Mouse (Mus musculus) testis, postnatal 10 days (tissue): ENCODE results near the gene Slc22a12.

ENCODE experiments used
- DNase-seq: peaks from one replicate; pipeline ENCODE4 v3.0.0; 2021; ENCODE audit warnings: low spot score

Gene Slc22a12

DNA sequence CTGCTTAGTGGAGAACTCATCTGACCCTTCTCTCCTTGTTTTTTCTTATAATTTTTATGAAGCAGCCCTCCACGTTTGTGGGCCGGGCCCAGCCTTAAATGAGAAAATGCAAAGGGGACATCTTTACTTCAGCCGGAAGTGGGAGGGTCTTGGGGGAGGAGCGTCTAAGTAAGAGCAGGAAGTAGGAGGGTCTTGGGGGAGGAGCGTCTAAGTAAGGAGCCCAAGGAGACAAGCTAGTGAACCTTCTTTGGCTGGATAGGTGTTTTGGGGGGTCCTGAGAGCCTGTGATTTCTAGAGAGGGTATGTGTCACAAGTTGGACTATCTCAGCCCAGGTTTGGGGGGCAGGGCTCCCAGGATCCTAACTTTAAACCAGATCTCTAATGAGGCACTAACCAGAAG lies 27.4 kb downstream of the Slc22a12 start:
- DNase-seq, result no peak

DNA sequence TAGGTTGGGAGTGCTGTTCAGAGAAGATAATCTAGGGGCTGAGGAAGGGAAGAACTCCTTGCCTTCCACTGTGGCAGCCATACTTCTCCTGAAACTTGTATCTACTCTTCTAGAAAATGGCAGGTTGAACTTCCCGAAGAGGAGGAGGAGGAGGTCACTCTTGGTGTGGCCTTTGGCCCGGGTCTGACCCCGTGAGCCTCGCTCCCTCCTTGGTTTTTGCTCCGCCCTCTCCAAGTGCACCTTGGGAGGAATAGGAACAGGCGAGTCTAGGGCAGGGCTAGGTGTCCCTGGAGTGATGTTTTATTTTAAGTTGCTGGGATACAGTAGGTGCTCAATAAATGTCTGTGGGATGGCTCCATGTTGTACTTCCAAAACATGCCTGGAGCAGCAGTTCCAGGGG lies 27.9 kb downstream of the Slc22a12 start:
- DNase-seq, result no peak

DNA sequence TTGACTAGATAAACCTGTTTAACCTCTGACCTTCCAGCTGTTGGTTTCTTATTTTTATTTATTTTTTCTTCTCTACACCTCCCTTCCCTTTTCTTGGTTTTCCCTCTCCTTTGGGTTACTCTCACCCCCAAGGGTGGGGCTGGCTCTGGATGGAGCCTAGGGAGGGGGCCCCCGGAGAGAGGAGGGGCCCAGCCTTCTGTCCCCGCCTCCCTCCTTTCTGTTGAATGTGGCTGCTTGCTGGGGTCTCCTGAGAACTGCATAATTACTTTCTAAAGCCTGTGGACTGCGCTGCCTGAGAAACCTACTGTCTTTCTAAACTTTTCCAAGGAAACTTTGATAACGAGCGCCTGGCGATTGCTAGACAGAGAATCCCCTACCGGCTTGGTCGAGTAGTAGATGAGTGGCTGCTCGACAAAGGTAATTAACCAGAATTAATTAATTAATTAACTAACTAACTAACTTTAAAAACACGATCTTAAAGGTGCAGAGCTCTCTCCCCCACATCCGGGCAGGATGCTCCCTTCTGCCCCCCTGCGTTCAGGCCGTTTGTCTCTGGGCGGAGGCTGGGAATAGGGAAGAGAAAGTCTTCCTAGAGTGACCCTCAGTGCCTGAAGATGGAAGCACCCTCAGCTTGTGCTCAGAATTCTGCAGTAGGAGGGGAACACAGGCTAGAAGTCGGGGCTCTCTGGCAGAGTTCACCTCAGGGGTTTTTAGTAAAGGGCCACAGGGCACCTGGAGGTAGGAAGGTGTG lies 29.3 kb downstream of the Slc22a12 start:
- no peak for DNase-seq

DNA sequence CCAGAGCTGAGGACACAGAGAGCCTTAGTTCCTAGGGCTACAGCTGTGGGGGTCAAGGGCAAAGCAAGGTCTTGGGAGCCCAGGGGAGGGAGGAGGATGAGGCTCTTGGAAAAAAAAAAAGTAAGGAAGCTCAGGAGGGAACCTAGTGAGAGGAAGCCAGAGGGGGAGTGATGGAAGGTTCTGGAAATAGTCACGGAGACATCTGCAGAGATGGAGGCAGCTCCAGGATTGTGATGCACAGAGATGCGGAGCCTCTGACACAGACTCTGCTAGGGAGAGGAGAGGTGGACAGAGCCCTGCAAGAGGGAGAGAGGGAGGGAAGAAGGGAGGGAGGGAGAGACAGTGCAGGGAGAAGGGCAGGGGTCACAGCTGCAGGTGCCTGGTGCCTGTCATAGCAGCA lies 32.3 kb downstream of the Slc22a12 start:
- no peak for DNase-seq

DNA sequence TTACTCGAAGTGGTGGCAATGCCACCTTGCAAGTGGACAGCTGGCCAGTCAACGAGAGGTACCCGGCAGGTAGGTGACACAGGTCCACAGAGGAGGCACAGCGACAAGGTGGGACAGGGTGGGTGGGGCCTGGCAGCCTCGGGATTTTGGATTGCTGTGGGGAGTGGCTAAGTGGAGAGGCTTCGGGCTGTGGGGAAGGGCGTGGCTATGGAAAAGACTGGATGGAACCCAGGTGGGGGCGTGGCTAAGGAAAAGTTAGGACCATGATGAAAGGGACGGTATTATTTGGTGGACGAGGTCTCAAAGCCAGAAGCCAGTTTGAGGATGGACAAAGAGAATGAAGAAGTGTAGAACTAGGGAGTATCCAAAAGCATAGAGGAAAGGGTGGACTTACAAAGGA lies 33.0 kb downstream of the Slc22a12 start:
- no peak for DNase-seq

DNA sequence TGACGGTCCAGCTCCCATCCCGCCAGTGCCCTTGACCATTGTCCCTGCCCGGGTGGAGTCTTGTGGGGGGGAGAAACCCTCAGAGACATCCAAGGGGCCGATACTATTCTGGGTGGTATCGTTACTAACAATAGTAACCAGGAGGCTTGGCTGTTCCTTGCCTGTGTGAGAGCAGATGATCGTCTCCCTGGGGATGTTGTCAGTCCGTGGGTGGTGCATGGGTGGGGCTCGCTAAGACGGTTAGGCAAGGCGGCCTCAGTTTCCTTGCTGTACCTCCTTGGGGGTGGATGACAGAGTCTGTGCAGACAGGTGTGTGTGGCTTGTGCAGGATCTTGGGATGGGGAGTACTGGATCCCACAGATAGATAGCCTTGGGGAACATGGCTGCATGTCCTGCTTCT lies 35.4 kb downstream of the Slc22a12 start:
- no peak for DNase-seq

DNA sequence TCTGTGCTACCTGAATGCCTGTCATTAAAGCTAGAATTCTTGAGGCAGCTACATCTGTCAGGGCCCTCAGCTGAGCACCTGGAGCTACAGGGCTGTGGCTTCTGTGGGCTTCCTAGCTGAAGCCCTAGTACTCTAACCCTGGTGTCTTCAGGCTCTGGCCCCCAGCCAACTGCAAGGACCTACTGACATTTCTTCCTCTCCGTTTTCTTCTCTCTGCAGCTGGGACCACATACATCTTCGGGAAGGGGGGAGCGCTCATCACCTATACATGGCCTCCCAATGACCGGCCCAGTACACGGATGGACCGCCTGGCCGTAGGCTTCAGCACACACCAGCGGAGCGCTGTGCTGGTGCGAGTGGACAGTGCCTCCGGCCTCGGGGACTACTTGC lies 38.2 kb downstream of the Slc22a12 start:
- no peak for DNase-seq

DNA sequence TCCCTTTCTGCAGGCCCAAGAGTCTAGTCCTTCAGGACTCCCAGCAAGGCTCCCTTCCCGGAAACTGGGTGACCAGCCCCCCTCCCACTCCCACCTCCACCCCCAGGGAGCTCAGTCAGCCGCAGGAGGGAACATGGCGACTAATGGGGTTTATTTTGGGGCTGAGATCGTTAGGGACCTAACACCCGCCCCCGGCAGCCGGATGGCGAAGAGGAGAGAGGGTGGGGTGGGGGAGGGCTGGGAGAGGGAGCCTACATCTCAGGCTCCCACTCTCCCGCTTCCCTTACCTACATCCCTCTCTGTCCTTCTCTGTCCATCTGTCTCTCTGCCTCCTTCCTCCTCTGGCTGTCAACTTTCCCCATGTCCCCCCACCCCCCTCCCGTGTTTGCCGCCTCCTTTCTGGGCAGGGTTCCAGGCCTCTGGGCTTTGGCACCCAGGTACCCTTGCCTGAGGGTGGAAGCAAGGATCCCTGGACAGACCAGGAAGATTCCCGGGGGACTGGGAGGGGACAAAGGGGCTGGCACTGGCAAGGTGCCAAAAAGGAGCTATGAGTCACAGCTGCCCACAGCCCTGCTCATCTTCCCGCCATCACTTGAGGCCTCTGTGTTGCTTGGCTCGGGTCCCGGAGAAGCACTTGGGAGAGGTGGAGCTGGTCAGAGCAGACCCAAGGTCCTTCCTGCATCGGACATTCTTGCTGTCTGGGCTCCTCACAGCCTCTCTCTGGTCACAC lies 38.7 kb downstream of the Slc22a12 start:
- peak; percentile 64 for DNase-seq

DNA sequence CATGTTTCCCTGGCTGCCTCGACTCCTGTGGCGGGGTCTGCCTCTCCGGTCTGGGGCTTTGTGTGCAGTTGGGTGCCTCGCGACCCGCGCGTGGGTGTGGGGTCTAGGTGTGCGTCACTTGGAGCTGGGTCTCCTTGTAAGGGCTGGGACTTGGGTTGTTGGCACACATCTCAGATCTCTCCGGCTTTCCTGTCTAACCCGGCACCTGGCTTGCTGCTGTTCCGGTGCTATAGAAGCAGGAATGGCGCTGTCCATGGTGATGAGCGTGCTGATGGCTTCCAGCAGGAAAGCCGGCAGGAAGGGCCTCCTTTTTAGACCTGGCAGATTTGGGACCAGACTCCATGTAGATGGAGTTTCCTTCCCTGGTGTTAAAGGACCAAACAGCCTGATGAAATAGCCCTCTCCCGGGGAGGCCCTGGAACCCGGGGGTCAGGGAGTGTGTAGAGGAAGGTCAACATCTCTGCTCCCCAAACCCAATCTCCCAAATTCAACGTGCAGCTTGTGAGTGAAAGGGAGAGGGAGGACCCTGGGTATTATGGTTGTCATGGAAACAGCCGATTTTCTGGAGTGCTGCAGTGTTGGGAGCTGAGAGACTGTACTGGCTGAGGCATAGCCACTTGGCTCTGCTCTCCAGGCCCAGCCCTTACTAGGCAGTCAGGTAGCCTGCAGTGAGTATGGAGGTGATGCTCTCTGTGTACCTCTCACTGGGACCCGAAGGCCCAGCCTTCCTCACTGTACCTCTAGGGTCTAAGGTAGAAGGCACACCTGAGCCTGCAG lies 40.1 kb downstream of the Slc22a12 start:
- peak; percentile 84 for DNase-seq

DNA sequence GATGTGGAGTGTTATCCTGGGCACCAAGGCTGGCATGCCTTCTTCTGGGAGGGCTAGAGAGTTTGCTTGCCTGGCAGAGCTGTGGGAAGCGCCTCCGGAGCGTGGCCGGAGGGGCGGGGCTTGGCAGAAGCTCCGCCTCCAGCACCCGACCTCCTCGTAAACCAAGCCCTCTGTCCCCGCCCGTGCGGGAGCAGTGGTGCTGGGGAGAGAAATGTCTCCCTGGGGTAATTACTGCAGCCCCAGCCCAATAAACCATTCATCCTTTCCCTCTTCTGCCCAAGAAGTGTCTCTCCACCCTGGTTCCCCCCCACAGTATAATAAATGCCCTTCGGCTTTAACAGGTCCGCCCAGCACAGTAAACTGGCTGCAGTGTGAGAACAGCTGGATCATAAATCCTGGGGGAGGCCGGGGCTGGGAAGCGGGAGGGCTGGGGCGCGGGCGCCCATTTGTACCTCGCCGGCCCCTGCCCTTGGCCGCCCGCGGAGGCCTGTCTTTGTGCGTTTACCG lies 40.7 kb downstream of the Slc22a12 start:
- DNase-seq, result peak; percentile 67

DNA sequence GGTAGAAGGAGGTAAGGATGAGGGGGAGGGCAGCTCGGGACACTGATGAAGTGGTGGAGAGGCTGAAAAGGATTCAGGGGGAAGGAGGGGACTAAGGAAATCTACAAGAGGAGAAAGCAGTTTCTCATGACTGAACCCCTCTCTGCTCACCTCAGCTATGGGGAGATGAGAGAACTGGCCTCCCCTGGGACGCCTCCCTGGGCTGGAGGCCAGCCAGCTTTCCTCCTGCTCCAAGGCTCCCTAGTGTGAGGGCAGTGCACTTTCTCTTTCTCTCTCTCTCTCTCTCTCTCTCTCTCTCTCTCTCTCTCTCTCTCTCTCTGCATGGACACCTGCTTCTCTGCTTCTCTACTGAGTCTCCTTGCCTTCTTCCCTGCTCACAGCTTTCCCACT lies 42.2 kb downstream of the Slc22a12 start:
- DNase-seq, result no peak

DNA sequence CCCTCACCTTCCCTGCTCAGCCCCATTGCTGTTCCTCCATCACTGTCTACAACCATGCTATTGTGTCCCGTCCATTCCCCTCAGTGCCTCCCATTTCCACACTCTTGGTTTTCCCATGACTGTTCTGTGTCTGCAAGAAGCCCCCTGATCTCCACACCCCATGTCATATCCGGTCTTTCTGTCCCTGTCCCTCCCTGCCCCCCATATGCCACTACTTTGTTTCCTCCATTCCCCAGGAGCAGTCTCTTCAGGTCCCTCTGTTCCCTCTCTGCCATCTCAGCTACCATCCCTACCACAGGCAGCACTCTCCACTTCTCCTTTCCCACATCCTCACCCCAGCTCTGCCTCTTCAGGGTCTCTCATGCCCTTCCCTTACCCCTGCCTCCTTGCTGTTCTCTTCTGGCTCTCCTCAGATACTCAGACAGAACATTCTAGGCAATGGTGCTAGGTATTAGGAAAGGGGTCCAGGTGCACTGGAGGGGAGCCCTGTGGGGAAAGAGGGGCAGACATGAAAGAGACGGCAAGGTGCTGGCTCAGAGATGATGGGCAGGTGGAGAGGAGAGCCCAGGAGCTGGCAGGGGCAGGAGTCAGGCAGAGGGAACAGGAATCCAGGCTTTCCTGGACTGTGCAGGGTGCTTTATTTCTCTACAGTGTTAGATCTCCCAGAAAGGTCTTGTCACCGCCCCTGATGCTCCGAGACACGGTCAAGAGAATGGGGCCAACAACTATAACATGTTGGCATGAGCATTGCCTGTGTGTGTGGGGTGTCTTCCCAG lies 42.8 kb downstream of the Slc22a12 start:
- DNase-seq, result no peak

DNA sequence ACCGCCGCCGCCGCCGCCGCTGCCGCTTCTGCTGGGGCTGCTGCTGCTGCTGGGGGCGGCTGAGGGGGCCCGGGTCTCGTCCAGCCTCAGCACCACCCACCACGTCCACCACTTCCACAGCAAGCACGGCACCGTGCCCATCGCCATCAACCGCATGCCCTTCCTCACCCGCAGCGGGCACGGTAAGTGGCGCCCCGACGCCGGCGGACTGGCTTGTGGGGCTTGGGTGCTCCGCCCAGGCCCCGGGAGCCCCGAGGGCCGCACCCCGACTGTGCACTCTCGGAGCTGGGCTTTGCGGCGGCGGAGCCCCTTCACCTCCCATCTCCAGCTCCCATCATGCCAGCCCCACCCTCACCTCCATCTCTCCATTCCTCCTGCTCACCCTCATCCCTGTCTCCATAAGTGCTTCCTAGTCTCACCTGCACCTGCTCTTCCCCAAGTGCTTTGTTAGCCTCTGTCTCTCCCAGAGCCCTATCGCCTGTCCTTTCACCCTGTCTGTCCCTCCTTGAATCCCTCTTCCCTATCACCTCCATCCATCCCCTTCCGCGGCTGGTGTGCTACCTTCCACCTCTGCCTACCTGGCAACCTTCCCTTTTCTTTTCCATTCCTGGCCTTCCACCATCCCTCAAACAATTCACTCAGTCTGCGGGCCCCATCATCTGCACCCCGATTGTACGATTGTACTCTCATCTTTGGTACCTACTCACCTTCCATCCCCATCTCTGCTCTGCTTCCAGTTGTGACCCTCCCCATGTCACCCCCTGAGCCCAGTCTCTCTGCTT lies 44.3 kb downstream of the Slc22a12 start:
- no peak for DNase-seq

DNA sequence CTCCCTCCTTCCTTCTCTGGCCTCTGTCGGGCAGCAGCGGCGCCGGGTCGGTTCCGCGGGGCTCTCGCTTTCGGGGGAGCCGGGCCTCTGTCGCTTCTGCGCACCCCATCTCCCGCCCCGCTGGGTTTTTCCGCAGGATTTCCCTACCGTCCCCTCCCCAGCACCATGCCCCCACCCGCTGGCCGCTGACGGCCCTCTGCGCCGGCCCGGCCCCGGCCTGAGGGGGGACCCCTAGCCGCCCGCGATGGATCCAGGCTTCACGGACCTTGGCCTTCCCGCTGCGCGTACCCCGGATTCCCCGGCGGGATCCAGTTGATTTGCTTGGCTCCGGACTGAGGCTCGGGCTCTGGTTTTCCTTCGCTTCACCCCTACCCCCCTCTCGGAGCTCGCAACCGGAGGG lies 45.0 kb downstream of the Slc22a12 start:
- DNase-seq, result no peak

DNA sequence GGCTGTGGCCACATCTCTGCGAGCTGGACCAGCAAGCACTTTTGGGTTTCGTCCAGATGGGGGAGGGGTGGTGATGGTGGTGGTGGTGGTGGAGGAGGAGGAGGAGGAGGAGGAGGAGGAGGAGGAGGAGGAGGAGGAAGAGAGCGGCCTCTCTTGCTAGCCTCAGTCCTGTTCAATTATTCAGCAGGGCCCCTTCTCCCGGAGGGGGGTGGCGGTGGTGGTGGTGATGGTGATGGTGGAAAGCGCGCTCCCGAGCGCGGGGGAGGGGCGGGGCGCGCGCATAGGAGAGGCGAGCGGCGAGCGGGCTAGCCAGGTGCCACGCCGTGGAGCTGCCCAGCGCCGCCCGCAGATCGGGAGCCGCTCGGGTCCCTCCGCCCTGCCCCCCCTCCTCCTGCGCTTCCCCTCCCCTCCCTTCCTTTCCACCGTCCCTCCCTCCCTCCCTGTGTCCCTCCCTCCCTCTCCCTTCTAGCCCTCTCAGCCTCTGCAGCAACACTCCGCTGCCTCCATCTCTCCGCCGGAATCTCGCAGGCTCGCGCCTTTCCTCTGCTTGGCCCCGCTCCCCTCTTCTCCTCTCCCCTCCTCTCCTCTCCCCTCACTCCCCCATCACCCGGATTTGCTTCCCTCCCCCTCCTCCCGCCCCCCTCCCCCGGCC lies 45.6 kb downstream of the Slc22a12 start:
- no peak for DNase-seq

DNA sequence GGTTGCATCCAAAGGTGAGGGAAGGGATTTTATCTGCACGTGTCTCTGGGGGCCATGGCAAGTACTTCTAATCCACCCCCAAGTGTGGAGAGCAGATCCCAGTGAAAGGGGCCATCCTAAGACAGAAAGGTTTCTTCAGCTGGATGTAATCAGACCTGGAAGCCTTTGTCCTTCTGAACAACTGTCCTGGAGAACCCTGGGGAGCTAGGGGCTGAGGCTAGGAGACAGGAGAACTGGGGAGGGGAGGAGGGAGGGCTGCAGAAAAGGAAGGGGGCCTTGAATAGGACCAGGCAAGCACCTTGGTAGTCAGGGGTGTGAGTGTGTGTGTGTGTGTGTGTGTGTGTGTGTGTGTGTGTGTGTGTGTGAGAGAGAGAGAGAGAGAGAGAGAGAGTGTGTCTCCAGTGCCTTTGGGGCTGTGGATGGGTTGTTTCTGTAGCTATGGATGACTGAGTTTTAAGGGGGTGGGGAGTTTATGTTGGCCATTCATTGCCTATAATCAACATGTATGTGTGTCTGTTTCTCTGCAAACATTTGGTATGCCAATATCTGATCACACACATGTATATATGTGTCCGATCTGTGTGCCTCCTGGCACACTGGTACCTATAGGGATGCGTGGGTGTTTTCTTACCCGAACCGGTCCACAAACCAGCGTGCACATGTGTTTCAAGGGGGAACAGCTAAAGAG lies 46.2 kb downstream of the Slc22a12 start:
- DNase-seq, result no peak

DNA sequence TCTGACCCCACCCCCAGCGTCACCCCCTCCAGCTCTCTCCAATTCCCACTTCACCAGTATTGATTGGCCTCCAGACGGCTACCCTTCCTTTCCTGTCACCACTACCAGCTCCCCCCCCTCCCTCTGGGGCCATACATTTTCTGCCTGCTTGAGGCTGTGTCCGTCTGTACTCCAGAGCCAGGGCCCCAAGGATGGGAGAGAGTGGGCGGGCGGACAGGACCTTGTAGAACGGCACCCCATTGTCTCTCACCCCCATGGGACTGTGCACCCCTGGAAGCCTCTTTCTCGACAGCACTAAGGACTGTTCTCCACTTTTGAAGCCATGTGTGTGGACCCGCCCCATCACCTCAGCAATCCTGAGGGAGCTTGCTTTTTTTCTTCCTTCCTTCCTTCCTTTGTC lies 47.1 kb downstream of the Slc22a12 start:
- no peak for DNase-seq

DNA sequence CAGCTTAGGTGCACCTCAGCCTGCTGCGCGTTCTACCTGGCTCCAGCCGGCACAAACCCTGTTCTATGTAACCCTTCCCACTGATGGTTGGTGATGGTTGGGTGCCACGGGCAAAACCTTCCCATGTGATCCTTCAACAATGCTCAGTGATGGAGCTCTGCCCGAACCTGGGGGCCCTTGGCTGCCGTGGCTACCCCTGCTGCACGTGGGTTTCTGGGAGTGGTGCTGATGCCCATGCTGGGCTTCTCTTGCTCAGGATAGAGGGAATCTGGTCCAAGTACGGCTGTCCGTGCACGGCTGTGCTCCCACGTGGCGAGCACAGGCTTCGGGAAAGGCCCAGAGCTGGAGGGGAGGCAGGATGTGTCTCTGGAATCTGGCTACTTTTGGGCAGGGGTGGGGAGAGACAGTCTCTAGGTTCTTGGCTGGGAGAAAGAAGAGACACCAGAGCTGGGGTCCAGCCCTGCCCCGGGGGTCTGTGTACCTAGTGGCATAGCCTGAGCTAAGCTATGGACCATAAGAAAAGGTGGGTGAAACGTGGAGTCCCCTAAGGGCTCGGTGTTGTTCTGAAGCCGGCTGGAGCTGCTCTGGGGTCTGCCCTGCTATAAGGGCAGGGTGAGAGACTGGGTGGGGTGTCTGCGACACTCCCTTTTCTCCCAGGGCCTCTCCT lies 48.2 kb downstream of the Slc22a12 start:
- no peak for DNase-seq

DNA sequence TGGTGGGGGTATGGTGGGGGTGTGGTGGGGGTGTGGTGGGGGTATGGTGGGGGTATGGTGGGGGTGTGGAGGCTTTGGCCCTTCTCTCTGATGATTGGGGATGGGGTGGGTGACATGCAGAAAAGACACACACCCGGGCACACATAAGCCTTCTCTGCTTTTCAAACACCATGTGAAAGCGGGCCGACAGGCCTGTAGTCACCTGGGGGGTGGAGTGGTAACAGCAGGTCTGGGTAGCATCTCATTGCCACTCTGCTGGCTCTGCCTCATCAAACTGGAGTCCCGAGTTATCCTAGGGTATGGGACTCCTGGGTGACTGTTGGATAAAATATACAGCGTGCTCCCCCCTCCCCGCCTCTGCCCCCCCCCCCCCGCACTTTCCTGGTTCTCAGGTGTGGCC lies 48.8 kb downstream of the Slc22a12 start:
- no peak for DNase-seq

DNA sequence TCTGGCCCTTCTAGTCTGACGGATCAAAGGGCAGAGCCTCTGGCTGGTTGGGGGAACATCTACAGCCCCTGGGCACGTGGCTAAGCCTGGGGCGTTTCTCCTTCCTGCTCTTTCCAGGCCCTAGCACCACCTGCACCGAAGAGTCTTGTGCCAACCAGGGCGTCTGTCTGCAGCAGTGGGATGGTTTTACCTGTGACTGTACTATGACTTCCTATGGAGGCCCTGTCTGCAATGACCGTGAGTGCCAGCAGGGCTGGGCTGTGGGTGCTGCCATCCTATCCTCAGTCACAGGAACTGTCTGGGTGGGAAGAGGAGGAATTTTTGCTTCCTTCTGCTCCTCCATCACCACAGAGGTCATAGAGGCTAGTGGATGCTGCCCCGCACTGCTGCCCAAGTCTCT lies 49.6 kb downstream of the Slc22a12 start:
- no peak for DNase-seq
